Mouse (Mus musculus) layer of hippocampus, postnatal 25 days (tissue): ENCODE measurements around the gene Cmss1. TPM values are rescaled to one million over a fixed set of nuclear protein-coding genes. Genes with fewer than 3 reads are reported as not detected.
"Not testable (repeated sequence)": the region's sequence is repeated elsewhere in the genome, so short reads cannot be mapped to it uniquely, and the experiment has no call there.

Source experiments
- DNase-seq, 2 experiments: peaks; one replicate each; pipeline ENCODE4 v3.0.0; 2022; ENCODE audit warnings: mixed read lengths in 2 of 2, low spot score in 1 of 2; ENCODE audit errors: extremely low spot score in 1 of 2
- total RNA-seq, 2 experiments: library from RNA; stranded (reverse); gene quantifications; 2 replicates each; pipeline ENCODE4 v1.2.3; 2021

Cmss1 gene
- total RNA-seq, 2 experiments from 2014 or later, result 13.5 to 17.0 TPM

- peak; percentile 46 to 81 for DNase-seq
Observed at GRCm38 (mm10) chr16:57398387-57399214, 208.1 kb downstream of the Cmss1 start.

- DNase-seq, result no peak
Observed at GRCm38 (mm10) chr16:57397845-57398244, 208.8 kb downstream of the Cmss1 start.

- DNase-seq, result no peak
Observed at GRCm38 (mm10) chr16:57396249-57396648, 210.4 kb downstream of the Cmss1 start.

GRCm38 (mm10) chr16:57393161-57393560, 213.5 kb downstream of the Cmss1 start:
- no peak for DNase-seq

GRCm38 (mm10) chr16:57392461-57392860, 214.2 kb downstream of the Cmss1 start:
- no peak for DNase-seq

- not testable (repeated sequence) for DNase-seq
Observed at GRCm38 (mm10) chr16:57391171-57391570, 215.5 kb downstream of the Cmss1 start.

- peak in 1 of 2 experiments; percentile 24 for DNase-seq
Observed at GRCm38 (mm10) chr16:57389566-57390251, 217.0 kb downstream of the Cmss1 start.

GRCm38 (mm10) chr16:57384274-57384673, 222.4 kb downstream of the Cmss1 start:
- DNase-seq, result no peak

- no peak for DNase-seq
Observed at GRCm38 (mm10) chr16:57383266-57383971, 223.2 kb downstream of the Cmss1 start.

GRCm38 (mm10) chr16:57378631-57379330, 227.9 kb downstream of the Cmss1 start:
- no peak for DNase-seq

- no peak for DNase-seq
Observed at GRCm38 (mm10) chr16:57375248-57375837, 231.3 kb downstream of the Cmss1 start.

GRCm38 (mm10) chr16:57372156-57372555, 234.5 kb downstream of the Cmss1 start:
- no peak for DNase-seq

GRCm38 (mm10) chr16:57369846-57370496, 236.7 kb downstream of the Cmss1 start:
- no peak for DNase-seq

- no peak for DNase-seq
Observed at GRCm38 (mm10) chr16:57366941-57367694, 239.5 kb downstream of the Cmss1 start.

- no peak for DNase-seq
Observed at GRCm38 (mm10) chr16:57366141-57366540, 240.5 kb downstream of the Cmss1 start.

- DNase-seq, result no peak
Observed at GRCm38 (mm10) chr16:57364498-57364897, 242.2 kb downstream of the Cmss1 start.

- DNase-seq, result peak; percentile 26 to 38
Observed at GRCm38 (mm10) chr16:57362679-57363401, 243.8 kb downstream of the Cmss1 start.

GRCm38 (mm10) chr16:57360785-57361184, 245.9 kb downstream of the Cmss1 start:
- no peak for DNase-seq
